Mouse (Mus musculus): Measurements from ENCODE around the gene Scnm1. TPM values are rescaled to one million over a fixed set of nuclear protein-coding genes. Genes with fewer than 3 reads are reported as not detected.

Gene Scnm1
- polyA plus RNA-seq, 1 experiment, result 0.63 TPM

GRCm38 (mm10) chr3:95171105-95171504 lies 37.3 kb upstream of the Scnm1 start:
- Histone ChIP-seq H3K9me3 (ENCODE audit: control insufficient read depth, low read length) (peaks cover 14% of the 10 kb centered on the region; the same call in 1 of the 2 replicates), H3K27me3 (ENCODE audit: control insufficient read depth) (peaks cover 85% of the 10 kb centered on the region), H3K4me1 (ENCODE audit: control insufficient read depth) (peaks cover 11% of the 10 kb centered on the region), H3K4me3 (replicated peaks) (no peak overlapping the region), H3K36me3 (ENCODE audit: control insufficient read depth) (no peaks in the 10 kb centered on the region)
- no peak for TF ChIP-seq GATA1 (IDR thresholded peaks at IDR 0.05; ENCODE audit: low read length)
- TF ChIP-seq TAL1 (IDR thresholded peaks at IDR 0.05; ENCODE audit: low read length), result no peak

- Histone ChIP-seq H3K4me3 (replicated peaks) (no peak overlapping the region), H3K27me3 (ENCODE audit: control insufficient read depth) (peaks cover 77% of the 10 kb centered on the region), H3K4me1 (ENCODE audit: control insufficient read depth) (peaks cover 11% of the 10 kb centered on the region), H3K9me3 (ENCODE audit: control insufficient read depth, low read length) (peaks cover 14% of the 10 kb centered on the region; the same call in 1 of the 2 replicates), H3K36me3 (ENCODE audit: control insufficient read depth) (no peaks in the 10 kb centered on the region)
- no peak for TF ChIP-seq TAL1 (IDR thresholded peaks at IDR 0.05; ENCODE audit: low read length)
- TF ChIP-seq GATA1 (IDR thresholded peaks at IDR 0.05; ENCODE audit: low read length), result no peak
These were observed 36.2 kb upstream of the Scnm1 start for GRCm38 (mm10) chr3:95169996-95170395.

GRCm38 (mm10) chr3:95164840-95165239 lies 31.0 kb upstream of the Scnm1 start:
- Histone ChIP-seq H3K4me1 (ENCODE audit: control insufficient read depth) (peaks cover 21% of the 10 kb centered on the region), H3K27me3 (ENCODE audit: control insufficient read depth) (peaks cover 76% of the 10 kb centered on the region), H3K4me3 (replicated peaks) (no peak overlapping the region), H3K9me3 (ENCODE audit: control insufficient read depth, low read length) (peaks cover 3% of the 10 kb centered on the region; the same call in 1 of the 2 replicates), H3K36me3 (ENCODE audit: control insufficient read depth) (no peaks in the 10 kb centered on the region)
- TF ChIP-seq GATA1 (IDR thresholded peaks at IDR 0.05; ENCODE audit: low read length) (no peak), TAL1 (IDR thresholded peaks at IDR 0.05; ENCODE audit: low read length) (no peak)

- H3K36me3 ChIP-seq (ENCODE audit: control insufficient read depth), result no peaks in the 10 kb centered on the region
- H3K4me3 ChIP-seq (replicated peaks), result no peak overlapping the region
- peaks cover 27% of the 10 kb centered on the region for H3K4me1 ChIP-seq (ENCODE audit: control insufficient read depth)
- TF ChIP-seq GATA1 (IDR thresholded peaks at IDR 0.05; ENCODE audit: low read length), result no peak
- no peak for TF ChIP-seq TAL1 (IDR thresholded peaks at IDR 0.05; ENCODE audit: low read length)
- H3K9me3 ChIP-seq (ENCODE audit: control insufficient read depth, low read length), result peaks cover 3% of the 10 kb centered on the region; the same call in 1 of the 2 replicates
- H3K27me3 ChIP-seq (ENCODE audit: control insufficient read depth), result peaks cover 78% of the 10 kb centered on the region
These were observed 30.4 kb upstream of the Scnm1 start for GRCm38 (mm10) chr3:95164256-95164550.

- H3K4me1 ChIP-seq (ENCODE audit: control insufficient read depth), result peaks cover 28% of the 10 kb centered on the region
- H3K27me3 ChIP-seq (ENCODE audit: control insufficient read depth), result peaks cover 81% of the 10 kb centered on the region
- TF ChIP-seq TAL1 (IDR thresholded peaks at IDR 0.05; ENCODE audit: low read length) (no peak), GATA1 (IDR thresholded peaks at IDR 0.05; ENCODE audit: low read length) (no peak)
- no peaks in the 10 kb centered on the region for H3K36me3 ChIP-seq (ENCODE audit: control insufficient read depth)
- H3K9me3 ChIP-seq (ENCODE audit: control insufficient read depth, low read length), result peaks cover 3% of the 10 kb centered on the region; the same call in 1 of the 2 replicates
- H3K4me3 ChIP-seq (replicated peaks), result no peak overlapping the region
These were observed 29.8 kb upstream of the Scnm1 start for GRCm38 (mm10) chr3:95163419-95164255.

- Histone ChIP-seq H3K4me1 (ENCODE audit: control insufficient read depth) (peaks cover 28% of the 10 kb centered on the region), H3K9me3 (ENCODE audit: control insufficient read depth, low read length) (peaks cover 3% of the 10 kb centered on the region; the same call in 1 of the 2 replicates), H3K27me3 (ENCODE audit: control insufficient read depth) (peaks cover 69% of the 10 kb centered on the region), H3K36me3 (ENCODE audit: control insufficient read depth) (no peaks in the 10 kb centered on the region), H3K4me3 (replicated peaks) (no peak overlapping the region)
- no peak for TF ChIP-seq GATA1 (IDR thresholded peaks at IDR 0.05; ENCODE audit: low read length)
- TF ChIP-seq TAL1 (IDR thresholded peaks at IDR 0.05; ENCODE audit: low read length), result no peak
These were observed 28.5 kb upstream of the Scnm1 start for GRCm38 (mm10) chr3:95162345-95162628.

- peaks cover 3% of the 10 kb centered on the region; the same call in 1 of the 2 replicates for H3K9me3 ChIP-seq (ENCODE audit: control insufficient read depth, low read length)
- H3K4me3 ChIP-seq (replicated peaks), result no peak overlapping the region
- H3K4me1 ChIP-seq (ENCODE audit: control insufficient read depth), result peaks cover 28% of the 10 kb centered on the region
- no peak for TF ChIP-seq TAL1 (IDR thresholded peaks at IDR 0.05; ENCODE audit: low read length)
- peaks cover 68% of the 10 kb centered on the region for H3K27me3 ChIP-seq (ENCODE audit: control insufficient read depth)
- no peaks in the 10 kb centered on the region for H3K36me3 ChIP-seq (ENCODE audit: control insufficient read depth)
These were observed 28.0 kb upstream of the Scnm1 start for GRCm38 (mm10) chr3:95161618-95162344.

- Histone ChIP-seq H3K4me3 (replicated peaks) (peak overlapping the region; percentile 72), H3K4me1 (ENCODE audit: control insufficient read depth) (peaks cover 28% of the 10 kb centered on the region), H3K27me3 (ENCODE audit: control insufficient read depth) (peaks cover 67% of the 10 kb centered on the region), H3K9me3 (ENCODE audit: control insufficient read depth, low read length) (peaks cover 3% of the 10 kb centered on the region; the same call in 1 of the 2 replicates), H3K36me3 (ENCODE audit: control insufficient read depth) (no peaks in the 10 kb centered on the region)
- no peak for TF ChIP-seq TAL1 (IDR thresholded peaks at IDR 0.05; ENCODE audit: low read length)
- no peak for TF ChIP-seq GATA1 (IDR thresholded peaks at IDR 0.05; ENCODE audit: low read length)
These were observed 27.3 kb upstream of the Scnm1 start for GRCm38 (mm10) chr3:95161041-95161551.
